Mouse (Mus musculus): ENCODE results near the gene Scaf4.
"Not testable (repeated sequence)": the region's sequence is repeated elsewhere in the genome, so short reads cannot be mapped to it uniquely, and the experiment has no call there.

The Scaf4 gene

DNA sequence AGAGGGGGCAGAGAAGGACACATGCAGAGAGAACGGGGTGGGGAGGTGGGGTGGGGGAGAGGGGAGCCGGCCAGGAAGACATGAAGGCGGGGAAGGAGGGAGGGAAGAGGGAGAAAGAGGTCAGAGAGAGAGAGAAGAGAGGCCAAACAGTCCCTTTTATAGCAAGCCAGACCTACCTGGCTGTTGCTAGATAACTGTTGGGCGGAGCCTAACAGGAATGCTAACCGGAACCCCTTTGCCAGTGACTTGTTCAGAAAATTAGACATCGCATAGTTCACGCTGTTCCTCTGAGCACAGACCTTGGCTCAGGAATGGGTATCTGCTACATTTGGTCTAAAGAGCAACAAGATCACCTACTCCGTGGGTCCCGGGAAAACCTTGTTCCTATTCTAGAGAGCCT lies 6.7 kb upstream of the Scaf4 start:
- no peak for DNase-seq

GRCm38 (mm10) chr16:90284916-90285315 lies 613 bp upstream of the Scaf4 start:
- no peak for DNase-seq

DNA sequence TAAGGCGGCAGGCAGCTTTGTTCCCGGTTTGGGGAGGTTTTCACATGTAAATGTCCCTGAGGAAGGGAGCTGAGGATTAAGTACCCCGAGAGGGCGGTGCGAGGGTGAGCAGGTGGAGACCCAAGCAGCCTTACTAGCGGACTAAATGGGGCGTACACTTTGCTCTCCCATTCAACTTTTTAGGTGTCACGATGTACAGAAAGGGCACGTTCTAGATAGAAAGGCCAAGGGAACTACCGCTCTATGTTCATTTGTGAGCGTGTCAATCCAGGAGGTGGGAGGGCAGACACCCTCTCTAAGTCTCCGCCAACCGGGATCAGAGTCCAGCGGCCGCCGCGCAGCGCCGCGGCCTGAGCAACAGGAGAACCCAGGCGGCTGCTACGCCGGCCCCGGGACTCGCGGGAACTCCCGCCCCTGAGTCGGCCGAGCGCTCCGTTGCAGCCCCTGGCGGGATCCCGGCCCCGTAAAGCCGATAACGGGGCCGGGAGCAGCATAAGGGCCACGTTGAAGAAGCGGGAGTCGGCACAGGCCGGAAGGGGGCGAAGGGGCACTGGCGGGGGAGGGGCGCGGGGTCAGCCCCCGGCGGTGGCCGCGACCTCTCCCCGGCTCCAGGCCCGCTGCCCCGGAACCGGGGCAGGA lies 918 bp downstream of the Scaf4 start:
- DNase-seq: no peak

GRCm38 (mm10) chr16:90282620-90283265 lies 1.6 kb downstream of the Scaf4 start:
- no peak for DNase-seq

- no peak for DNase-seq
These were observed 2.9 kb downstream of the Scaf4 start for GRCm38 (mm10) chr16:90281406-90281805.

- DNase-seq: no peak
These were observed 3.3 kb downstream of the Scaf4 start for GRCm38 (mm10) chr16:90280989-90281388.

GRCm38 (mm10) chr16:90280515-90280914 lies 3.8 kb downstream of the Scaf4 start:
- no peak for DNase-seq

DNA sequence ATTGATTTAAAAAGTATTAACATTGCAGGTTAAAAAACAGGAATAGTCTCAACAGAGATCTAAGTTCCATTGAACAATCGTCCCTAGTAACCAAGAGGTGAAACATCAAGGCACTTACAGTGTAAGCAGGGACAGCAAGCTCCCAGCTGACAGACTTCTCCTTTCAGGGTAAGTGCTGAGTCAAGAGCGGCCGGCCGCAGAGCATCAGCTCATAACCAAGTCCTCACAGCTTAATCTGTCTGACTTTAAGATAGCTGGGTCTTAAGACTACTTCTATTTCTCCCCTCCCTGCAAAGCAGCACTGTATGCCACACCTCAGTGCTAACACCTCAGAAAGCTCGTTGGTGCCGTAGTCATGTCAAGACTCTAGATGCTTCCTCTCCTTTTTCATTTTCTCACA lies 5.2 kb downstream of the Scaf4 start:
- DNase-seq: no peak

DNA sequence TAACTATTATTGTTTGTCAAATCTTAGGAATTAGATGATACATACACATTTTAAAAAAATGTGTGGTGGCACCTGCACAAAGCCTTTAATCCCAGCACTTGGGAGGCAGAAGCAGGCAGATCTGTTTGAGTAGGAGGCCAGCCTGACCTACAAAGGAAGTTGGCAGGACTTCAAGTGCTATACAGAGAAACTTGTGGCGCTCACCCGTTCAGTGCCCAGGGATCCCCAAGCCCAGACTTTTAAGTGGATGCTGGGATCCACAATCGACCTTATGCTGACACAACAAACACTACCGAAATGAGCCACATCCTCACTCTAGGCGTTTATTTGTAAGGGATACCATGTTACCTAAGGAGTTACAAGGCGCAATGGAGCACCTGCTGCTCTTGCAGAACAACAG lies 8.8 kb downstream of the Scaf4 start:
- no peak for DNase-seq

DNA sequence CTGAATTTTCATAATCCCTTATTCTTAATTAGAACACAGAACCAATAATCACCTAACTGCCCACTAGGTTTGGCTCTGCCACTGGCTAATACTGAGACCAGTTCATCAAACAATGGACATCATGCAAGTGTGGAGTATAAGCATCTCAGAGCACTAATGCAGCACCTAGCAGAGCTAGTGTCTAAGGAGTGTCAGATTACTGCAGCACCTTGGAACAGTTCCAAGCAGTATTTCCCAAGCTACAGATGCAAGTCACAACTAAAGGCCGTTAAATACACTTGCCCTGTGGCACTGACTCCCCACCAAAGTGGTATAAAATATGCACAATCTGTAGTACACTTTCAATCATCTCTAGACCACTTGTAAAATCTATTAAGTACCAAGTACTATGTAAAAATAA lies 17.7 kb downstream of the Scaf4 start:
- no peak for DNase-seq

- DNase-seq: no peak
These were observed 19.2 kb downstream of the Scaf4 start for GRCm38 (mm10) chr16:90265106-90265505.

DNA sequence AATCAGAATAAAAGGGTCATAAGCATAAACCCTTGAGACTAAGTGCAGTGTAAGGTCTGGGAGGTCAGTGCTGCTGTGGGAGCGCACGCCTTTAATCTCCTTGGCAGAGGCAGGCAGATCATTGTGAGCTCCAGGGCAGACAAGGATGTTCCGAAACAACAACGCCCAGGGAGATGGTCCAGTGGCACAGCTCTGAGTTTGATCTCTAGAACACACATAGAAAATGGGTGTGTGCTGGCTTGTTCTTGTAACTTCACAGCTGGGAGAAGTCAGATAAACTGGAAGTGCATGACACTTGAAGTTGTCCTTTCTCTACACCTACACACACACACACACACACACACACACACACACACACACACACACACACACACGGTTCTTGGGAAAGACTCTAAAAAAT lies 20.3 kb downstream of the Scaf4 start:
- DNase-seq: no peak

DNA sequence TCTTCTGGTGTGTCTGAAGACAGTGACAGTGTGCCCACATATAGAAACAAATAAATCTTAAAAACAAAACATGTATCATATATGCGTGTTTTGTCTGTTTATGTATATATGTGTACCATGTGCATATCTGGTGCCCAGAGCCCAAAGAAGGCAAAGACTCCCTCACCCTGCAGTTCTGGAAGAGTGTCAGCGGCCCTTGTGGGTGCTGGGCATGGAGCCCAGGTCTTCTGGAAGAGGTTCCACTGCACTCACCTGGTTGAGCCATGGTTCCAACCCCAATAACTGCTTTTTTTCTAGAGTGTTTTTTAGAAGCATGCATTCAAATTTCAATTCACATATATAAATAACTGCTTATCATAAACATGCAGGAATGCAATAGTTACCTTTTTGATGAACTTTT lies 22.5 kb downstream of the Scaf4 start:
- no peak for DNase-seq

- DNase-seq: no peak
These were observed 24.2 kb downstream of the Scaf4 start for GRCm38 (mm10) chr16:90260097-90260496.

- no peak for DNase-seq
These were observed 24.7 kb downstream of the Scaf4 start for GRCm38 (mm10) chr16:90259623-90260022.

DNA sequence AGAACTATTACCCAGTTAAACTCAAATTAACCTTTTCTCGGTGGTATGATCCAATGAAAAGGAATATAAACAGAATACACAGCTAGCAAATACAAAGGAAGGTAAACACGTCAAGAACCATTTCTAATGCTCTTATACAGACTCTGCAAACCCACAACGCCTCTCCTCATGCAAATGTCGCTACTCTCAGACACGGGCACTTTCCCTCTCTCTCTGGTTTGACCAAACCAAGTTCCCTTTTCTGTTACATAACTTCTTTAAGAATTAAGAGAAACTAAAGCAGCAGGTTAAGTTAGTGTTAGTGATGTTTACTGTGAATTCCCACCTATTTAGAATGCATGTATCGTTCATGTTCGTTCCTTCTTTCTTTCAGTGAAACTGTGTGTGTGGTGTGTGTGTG lies 25.4 kb downstream of the Scaf4 start:
- no peak for DNase-seq

- no peak for DNase-seq
These were observed 31.8 kb downstream of the Scaf4 start for GRCm38 (mm10) chr16:90252521-90252920.

GRCm38 (mm10) chr16:90251256-90251655 lies 33.0 kb downstream of the Scaf4 start:
- not testable (repeated sequence) for DNase-seq

DNA sequence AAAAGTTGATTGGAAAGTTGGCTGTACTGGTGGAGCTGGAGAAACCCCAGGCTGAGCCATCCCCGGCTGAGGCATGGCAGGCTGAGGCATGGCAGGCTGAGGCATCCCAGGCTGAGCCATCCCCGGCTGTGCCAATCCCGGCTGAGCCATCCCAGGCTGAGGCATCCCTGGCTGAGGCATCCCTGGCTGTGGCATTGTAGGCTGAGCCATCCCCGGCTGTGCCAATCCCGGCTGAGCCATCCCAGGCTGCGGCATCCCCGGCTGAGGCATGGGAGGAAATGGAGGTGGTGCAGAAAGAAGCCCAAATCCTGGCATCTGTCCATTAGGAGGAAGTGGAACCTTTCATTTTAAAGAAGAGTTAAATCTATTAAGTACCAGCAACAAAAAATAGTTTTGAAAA lies 34.2 kb downstream of the Scaf4 start:
- DNase-seq: no peak

DNA sequence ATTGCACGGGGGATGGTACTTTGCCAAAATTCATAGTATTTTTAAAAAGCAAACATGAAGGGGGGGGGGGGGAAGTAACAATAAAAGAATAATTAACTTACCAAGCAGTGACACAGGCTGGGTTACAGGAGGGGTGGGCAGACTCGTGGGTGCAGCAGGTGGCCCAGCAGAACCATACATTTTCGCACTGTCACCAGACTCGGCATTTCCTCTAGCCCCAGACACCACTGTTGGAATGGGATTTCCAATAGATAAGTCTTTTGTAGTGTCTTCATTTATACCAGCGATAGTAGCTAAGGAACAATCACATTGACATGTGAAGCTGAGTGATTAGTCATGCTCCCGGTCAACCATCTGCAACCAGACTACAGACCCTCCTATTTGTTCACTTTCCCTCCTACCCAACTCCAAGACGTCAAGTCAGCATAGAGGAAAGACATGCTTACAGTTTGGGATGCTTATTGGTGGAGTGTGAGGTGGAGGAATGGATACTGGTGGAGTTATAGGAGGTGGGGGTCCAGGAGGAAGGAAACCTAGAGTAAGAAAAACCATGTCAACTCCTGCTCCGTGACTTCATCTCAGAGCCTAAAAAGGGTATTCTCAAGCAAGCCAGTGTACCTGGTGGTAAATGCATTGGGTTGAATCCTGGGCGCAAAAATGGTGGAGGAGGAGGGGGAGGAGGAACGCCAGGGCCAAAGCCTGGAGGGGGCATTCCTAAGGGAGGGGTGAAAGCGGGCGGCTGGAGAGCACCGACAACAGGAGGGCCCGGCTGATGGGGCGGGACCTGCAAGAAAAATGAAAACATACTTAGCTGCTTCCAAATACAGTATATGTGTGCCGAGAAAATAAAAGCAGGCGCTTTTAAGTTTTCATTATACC lies 41.6 kb downstream of the Scaf4 start:
- DNase-seq: no peak

GRCm38 (mm10) chr16:90241875-90242274 lies 42.4 kb downstream of the Scaf4 start:
- no peak for DNase-seq

DNA sequence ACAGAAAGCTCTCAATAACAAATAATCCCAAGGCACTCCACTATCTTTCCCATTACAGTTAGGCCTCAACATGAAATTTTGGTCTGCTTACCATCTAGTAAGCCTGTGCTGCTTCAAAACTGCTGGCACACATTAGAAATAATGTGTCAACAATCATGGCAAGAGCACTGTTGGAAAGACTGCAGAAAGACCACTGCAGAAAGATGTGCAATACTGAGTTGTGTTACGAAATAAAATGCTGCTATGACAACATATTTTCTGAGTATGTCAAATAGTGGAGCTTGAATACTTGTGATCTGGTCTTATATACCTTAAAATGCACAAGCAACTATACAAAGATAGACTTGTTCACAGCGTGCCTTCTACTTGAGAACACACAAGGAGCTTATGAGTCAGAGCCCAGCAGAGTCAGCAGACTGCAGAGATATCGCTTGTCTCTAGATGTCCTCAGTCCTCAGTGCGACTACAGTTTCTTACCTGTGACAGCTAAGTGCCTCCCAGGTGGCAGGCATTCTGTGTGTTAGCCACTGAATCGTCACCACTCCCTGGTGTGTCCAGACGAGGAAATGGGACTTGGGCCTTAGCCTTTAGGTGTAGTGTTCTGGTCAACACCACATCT lies 45.1 kb downstream of the Scaf4 start:
- no peak for DNase-seq

- no peak for DNase-seq
These were observed 49.1 kb downstream of the Scaf4 start for GRCm38 (mm10) chr16:90235188-90235587.

DNA sequence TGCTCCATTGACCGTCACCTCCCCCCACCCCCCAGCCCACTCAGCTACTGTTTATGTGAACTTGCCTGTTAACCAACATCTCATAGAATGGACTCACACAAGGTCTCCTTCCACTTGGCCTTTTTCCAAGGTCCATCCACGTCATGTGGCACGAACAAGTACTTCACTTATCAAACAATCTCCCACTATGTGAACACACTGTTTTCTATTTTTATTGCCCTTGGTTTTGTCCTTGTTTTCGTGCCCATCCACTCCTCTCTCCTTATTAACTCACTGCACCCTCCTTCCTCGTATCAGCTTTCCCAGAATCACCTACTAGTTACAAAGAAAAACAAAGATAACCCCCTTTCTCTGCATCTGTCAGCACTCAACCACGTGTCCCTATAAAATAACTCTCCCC lies 49.7 kb downstream of the Scaf4 start:
- DNase-seq: no peak

All from right cerebral cortex, postnatal 4 days (tissue).